Mouse (Mus musculus) MEL (cell line): Measurements from ENCODE around the gene Ikbke.

Experiments
- CHD1 ChIP-seq: IDR thresholded peaks from 2 replicates; pipeline ENCODE4 v1.6.1; 2012; ENCODE audit warnings: low read depth, mild to moderate bottlenecking, inconsistent platforms, low read length, improper control_type of control experiment
- CTCF ChIP-seq, 3 experiments: IDR thresholded peaks in 2 of 3; conservative IDR thresholded peaks in 1 of 3; 2 replicates each; pipeline ENCODE4 v1.5.1; 2011 to 2012; ENCODE audit warnings: low read length in 3 of 3, low read depth in 2 of 3, mild to moderate bottlenecking in 2 of 3, improper control_type of control experiment in 1 of 3, inconsistent platforms in 1 of 3, mixed read lengths in 1 of 3, moderate library complexity in 1 of 3; ENCODE audit not compliant: control insufficient read depth in 1 of 3, insufficient read depth in 1 of 3, poor library complexity in 1 of 3, severe bottlenecking in 1 of 3
- ELF1 ChIP-seq: IDR thresholded peaks from 2 replicates; pipeline ENCODE4 v1.6.1; 2014; ENCODE audit warnings: low read depth, mild to moderate bottlenecking, inconsistent platforms, low read length, improper control_type of control experiment, moderate library complexity
- EP300 ChIP-seq, 2 experiments: IDR thresholded peaks; 2 replicates each; pipeline ENCODE4 v1.6.1; 2011; ENCODE audit warnings: improper control_type of control experiment in 2 of 2, low read length in 2 of 2, low read depth in 1 of 2, mild to moderate bottlenecking in 1 of 2
- GATA1 ChIP-seq: IDR thresholded peaks from 2 replicates; pipeline ENCODE4 v1.6.1; 2011; ENCODE audit warnings: low read depth, low read length, improper control_type of control experiment
- HCFC1 ChIP-seq: IDR thresholded peaks from 2 replicates; pipeline ENCODE4 v1.6.1; 2012; ENCODE audit warnings: low read depth, mild to moderate bottlenecking, inconsistent platforms, low read length, improper control_type of control experiment, moderate library complexity
- JUND ChIP-seq: IDR thresholded peaks from 2 replicates; pipeline ENCODE4 v1.6.1; 2011; ENCODE audit warnings: low read depth, mild to moderate bottlenecking, improper control_type of control experiment, low read length
- MAX ChIP-seq: IDR thresholded peaks from 2 replicates; pipeline ENCODE4 v1.6.1; 2011; ENCODE audit warnings: low read length, improper control_type of control experiment
- MAZ ChIP-seq: IDR thresholded peaks from 2 replicates; pipeline ENCODE4 v1.6.1; 2012; ENCODE audit warnings: low read depth, mild to moderate bottlenecking, inconsistent platforms, low read length, improper control_type of control experiment
- MYC ChIP-seq: IDR thresholded peaks from 2 replicates; pipeline ENCODE4 v1.6.1; 2011; ENCODE audit warnings: low read depth, mild to moderate bottlenecking, low read length, improper control_type of control experiment, moderate library complexity
- POLR2A ChIP-seq, 2 experiments: IDR thresholded peaks; 2 replicates each; pipeline ENCODE4 v1.6.1; 2011 to 2012; ENCODE audit warnings: low read length in 2 of 2, mild to moderate bottlenecking in 2 of 2, control low read depth in 1 of 2, improper control_type of control experiment in 1 of 2, low read depth in 1 of 2, moderate library complexity in 1 of 2; ENCODE audit not compliant: control insufficient read depth in 1 of 2, insufficient read depth in 1 of 2, poor library complexity in 1 of 2
- USF1 ChIP-seq: IDR thresholded peaks from 2 replicates; pipeline ENCODE4 v1.6.1; 2014; ENCODE audit warnings: low read depth, mild to moderate bottlenecking, inconsistent platforms, low read length, improper control_type of control experiment, moderate library complexity
- USF2 ChIP-seq, 2 experiments: IDR thresholded peaks; 2 replicates each; pipeline ENCODE4 v1.6.1; 2011 to 2012; ENCODE audit warnings: improper control_type of control experiment in 2 of 2, low read length in 2 of 2, borderline replicate concordance in 1 of 2, inconsistent platforms in 1 of 2, low read depth in 1 of 2, mild to moderate bottlenecking in 1 of 2; ENCODE audit not compliant: insufficient read depth in 1 of 2

DNA sequence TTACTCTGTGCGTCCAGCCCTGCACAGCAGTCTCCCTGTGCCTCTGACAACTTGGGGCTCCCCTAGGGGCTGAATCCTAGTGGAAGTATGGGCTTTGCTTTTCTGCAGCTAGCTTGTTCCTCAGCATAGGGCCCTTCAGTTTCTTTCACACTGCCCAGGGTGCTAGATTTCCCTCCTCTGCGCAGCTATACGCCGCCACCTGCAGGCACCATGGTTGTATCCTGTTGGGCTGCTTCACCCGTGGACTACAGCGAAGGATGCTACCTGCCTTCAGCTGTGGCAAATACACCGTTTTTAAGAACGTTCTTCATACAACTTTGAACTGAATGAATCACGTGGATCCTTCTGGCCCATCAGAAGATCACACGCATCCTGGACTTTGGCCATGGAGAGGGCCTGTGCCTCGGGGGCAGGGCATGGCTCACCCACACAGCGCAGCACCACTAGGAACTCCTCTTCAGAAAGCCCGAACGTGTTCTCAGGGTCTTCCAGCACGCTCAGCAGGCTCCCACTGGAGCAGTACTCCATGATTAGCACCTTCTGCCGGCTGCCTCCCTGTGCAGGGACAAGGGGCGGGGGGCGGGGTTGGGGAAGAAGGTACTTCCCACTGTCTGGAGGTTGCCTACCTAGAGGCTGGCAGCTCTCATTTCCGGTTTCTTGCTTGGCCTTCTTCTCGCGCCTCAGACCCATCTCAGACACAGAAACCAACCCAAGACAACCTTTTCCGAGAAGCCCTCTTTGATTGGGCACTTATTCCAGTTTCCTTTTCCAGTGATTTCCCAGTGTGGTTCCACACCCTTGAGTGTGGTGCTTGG, 4.5 kb downstream of the Ikbke start:
- TF ChIP-seq USF1 (no peak), CTCF (IDR thresholded peaks at IDR 0.05 in 2 of 3, conservative IDR thresholded peaks at IDR 0.05 in 1 of 3; ENCODE audit: control insufficient read depth in 1 of 3, insufficient read depth in 1 of 3, low read depth in 2 of 3, low read length in 3 of 3, poor library complexity in 1 of 3, severe bottlenecking in 1 of 3) (peak in 2 of 3 experiments; percentile 25 to 35; a peak in 4 of 6 replicates), JUND (no peak), HCFC1 (no peak), MAZ (no peak), POLR2A (IDR thresholded peaks at IDR 0.05; ENCODE audit: control insufficient read depth in 1 of 2, insufficient read depth in 1 of 2, low read depth in 1 of 2, low read length in 2 of 2, poor library complexity in 1 of 2) (no peak), ELF1 (no peak), EP300 (IDR thresholded peaks at IDR 0.05; ENCODE audit: low read depth in 1 of 2, low read length in 2 of 2) (no peak), CHD1 (no peak), USF2 (IDR thresholded peaks at IDR 0.05; ENCODE audit: borderline replicate concordance in 1 of 2, insufficient read depth in 1 of 2, low read depth in 1 of 2, low read length in 2 of 2) (no peak), GATA1 (no peak), MYC (no peak), MAX (no peak)
